Mouse (Mus musculus): Measurements from ENCODE around the gene Fbxw10. TPM values are rescaled to one million over a fixed set of nuclear protein-coding genes. Genes with fewer than 3 reads are reported as not detected.

Fbxw10 gene
- total and polyA plus RNA-seq, 3 experiments, result not detected

GRCm38 (mm10) chr11:62830387-62830786 lies 16.5 kb upstream of the Fbxw10 start:
- H3K27me3 ChIP-seq (ENCODE audit: control insufficient read depth in 1 of 2, insufficient read depth in 2 of 2, low read length in 2 of 2), result no peaks in the 10 kb centered on the region
- DNase-seq (ENCODE audit: low read depth, low spot score), result no peak
- H3K36me3 ChIP-seq (ENCODE audit: control insufficient read depth in 1 of 2, insufficient read depth in 2 of 2, low read length in 2 of 2), result no peaks in the 10 kb centered on the region
- no peaks in the 10 kb centered on the region for H3K4me1 ChIP-seq (ENCODE audit: control insufficient read depth in 1 of 2, insufficient read depth in 2 of 2, low read length in 2 of 2)
- H3K79me2 ChIP-seq (ENCODE audit: control insufficient read depth, insufficient read depth, low read length, poor library complexity), result no peaks in the 10 kb centered on the region
- H3K4me3 ChIP-seq (ENCODE audit: control insufficient read depth in 1 of 2, insufficient read depth in 1 of 2, low read depth in 2 of 2, low read length in 2 of 2), result no peak overlapping the region
- peak; percentile 91 for TF ChIP-seq ZKSCAN1 (IDR thresholded peaks at IDR 0.05; ENCODE audit: low read depth, low read length)
- TF ChIP-seq NRF1 (IDR thresholded peaks at IDR 0.05; ENCODE audit: insufficient read depth, low read depth, low read length, poor library complexity, severe bottlenecking), result no peak
- H3K9me3 ChIP-seq (replicated peaks; ENCODE audit: insufficient read depth, low read length), result no peaks in the 10 kb centered on the region
- H3K9ac ChIP-seq (ENCODE audit: control insufficient read depth, low read depth, low read length, poor library complexity, severe bottlenecking), result no peak overlapping the region
- H3K27ac ChIP-seq (ENCODE audit: control insufficient read depth, low read depth, low read length), result no peak overlapping the region

DNA sequence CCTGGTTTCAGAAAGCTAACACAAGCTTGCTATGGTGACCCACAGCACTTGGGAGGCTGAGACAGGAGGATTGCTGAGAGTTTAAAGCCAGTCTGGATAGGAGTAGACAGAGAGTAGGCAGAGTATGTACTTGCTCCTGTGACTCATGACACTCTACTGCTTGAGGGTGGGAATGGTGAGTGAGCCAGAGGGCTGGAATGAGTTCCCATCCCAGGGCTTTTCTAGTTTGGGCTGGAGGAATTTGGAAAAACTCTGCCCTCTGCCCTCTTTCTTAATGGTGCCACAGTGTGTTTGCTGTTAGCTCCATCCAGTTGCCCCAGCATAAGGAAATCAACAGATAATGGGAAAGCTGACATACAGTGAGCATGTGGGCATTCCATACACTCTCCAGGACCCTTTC lies 15.0 kb upstream of the Fbxw10 start:
- Histone ChIP-seq H3K79me2 (ENCODE audit: control insufficient read depth, insufficient read depth, low read length, poor library complexity) (no peaks in the 10 kb centered on the region), H3K27ac (ENCODE audit: control insufficient read depth, low read depth, low read length) (no peak overlapping the region), H3K4me3 (ENCODE audit: control insufficient read depth in 1 of 2, insufficient read depth in 1 of 2, low read depth in 2 of 2, low read length in 2 of 2) (no peak overlapping the region), H3K36me3 (ENCODE audit: control insufficient read depth in 1 of 2, insufficient read depth in 2 of 2, low read length in 2 of 2) (no peaks in the 10 kb centered on the region), H3K9ac (ENCODE audit: control insufficient read depth, low read depth, low read length, poor library complexity, severe bottlenecking) (no peak overlapping the region), H3K4me1 (ENCODE audit: control insufficient read depth in 1 of 2, insufficient read depth in 2 of 2, low read length in 2 of 2) (no peaks in the 10 kb centered on the region), H3K27me3 (ENCODE audit: control insufficient read depth in 1 of 2, insufficient read depth in 2 of 2, low read length in 2 of 2) (no peaks in the 10 kb centered on the region), H3K9me3 (replicated peaks; ENCODE audit: insufficient read depth, low read length) (no peaks in the 10 kb centered on the region)
- TF ChIP-seq MAFK (IDR thresholded peaks at IDR 0.05; ENCODE audit: borderline replicate concordance, low read depth, low read length) (no peak), MYB (IDR thresholded peaks at IDR 0.05; ENCODE audit: low read depth, low read length) (no peak), CTCF (IDR thresholded peaks at IDR 0.05 in 2 of 3, conservative IDR thresholded peaks at IDR 0.05 in 1 of 3; ENCODE audit: control insufficient read depth in 1 of 3, insufficient read depth in 1 of 3, low read depth in 2 of 3, low read length in 3 of 3, poor library complexity in 1 of 3, severe bottlenecking in 1 of 3) (no peak), E2F4 (IDR thresholded peaks at IDR 0.05; ENCODE audit: borderline replicate concordance, low read depth, low read length) (no peak), UBTF (IDR thresholded peaks at IDR 0.05; ENCODE audit: borderline replicate concordance, insufficient read depth, low read depth, low read length) (no peak)
- DNase-seq (ENCODE audit: low read depth, low spot score), result no peak

DNA sequence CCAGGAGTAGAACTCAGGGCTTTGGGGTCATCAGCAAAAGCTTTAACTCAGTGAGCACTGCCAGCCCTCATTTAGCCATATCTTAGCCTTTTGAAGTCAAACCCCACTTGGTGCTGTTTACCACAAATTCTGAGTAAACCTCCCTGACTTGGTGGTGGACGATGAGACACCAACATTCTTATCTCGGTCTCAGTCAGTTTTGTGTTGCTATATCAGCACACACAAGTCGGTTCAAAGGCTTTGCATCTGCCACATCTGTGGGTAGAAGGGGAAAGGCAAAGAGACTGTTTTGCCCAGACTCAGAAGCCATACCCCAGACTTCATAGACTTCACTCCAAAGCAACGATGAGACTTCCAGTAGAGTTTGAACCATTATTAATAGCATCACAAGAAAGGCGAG lies 2.3 kb upstream of the Fbxw10 start:
- Histone ChIP-seq H3K27me3 (ENCODE audit: control insufficient read depth in 1 of 2, insufficient read depth in 2 of 2, low read length in 2 of 2) (peaks cover 0 to 2% of the 10 kb centered on the region in 2 experiments; a peak in 1 of 4 replicates), H3K9ac (ENCODE audit: control insufficient read depth, low read depth, low read length, poor library complexity, severe bottlenecking) (no peak overlapping the region), H3K79me2 (ENCODE audit: control insufficient read depth, insufficient read depth, low read length, poor library complexity) (no peaks in the 10 kb centered on the region), H3K27ac (ENCODE audit: control insufficient read depth, low read depth, low read length) (no peak overlapping the region), H3K36me3 (ENCODE audit: control insufficient read depth in 1 of 2, insufficient read depth in 2 of 2, low read length in 2 of 2) (no peaks in the 10 kb centered on the region), H3K4me3 (ENCODE audit: control insufficient read depth in 1 of 2, insufficient read depth in 1 of 2, low read depth in 2 of 2, low read length in 2 of 2) (no peak overlapping the region), H3K4me1 (ENCODE audit: control insufficient read depth in 1 of 2, insufficient read depth in 2 of 2, low read length in 2 of 2) (no peaks in the 10 kb centered on the region), H3K9me3 (replicated peaks; ENCODE audit: insufficient read depth, low read length) (no peaks in the 10 kb centered on the region)
- TF ChIP-seq SMC3 (IDR thresholded peaks at IDR 0.05; ENCODE audit: low read depth, low read length) (no peak), ZC3H11A (IDR thresholded peaks at IDR 0.05; ENCODE audit: low read depth, low read length) (no peak), ETS1 (IDR thresholded peaks at IDR 0.05; ENCODE audit: low read depth, low read length) (no peak), ZKSCAN1 (IDR thresholded peaks at IDR 0.05; ENCODE audit: low read depth, low read length) (no peak), UBTF (IDR thresholded peaks at IDR 0.05; ENCODE audit: borderline replicate concordance, insufficient read depth, low read depth, low read length) (no peak), POLR2AphosphoS5 (IDR thresholded peaks at IDR 0.05; ENCODE audit: borderline replicate concordance, low read depth, low read length) (no peak), ZMIZ1 (IDR thresholded peaks at IDR 0.05; ENCODE audit: low read depth, low read length) (no peak), USF2 (IDR thresholded peaks at IDR 0.05; ENCODE audit: borderline replicate concordance in 1 of 2, insufficient read depth in 1 of 2, low read depth in 1 of 2, low read length in 2 of 2) (no peak)
- DNase-seq (ENCODE audit: low read depth, low spot score), result no peak

Data from MEL (cell line).